Mouse (Mus musculus) cerebellum, postnatal 10 days (tissue): Measurements from ENCODE around the gene Tamm41.

ENCODE experiments used
- DNase-seq, 2 experiments: peaks; one replicate each; pipeline ENCODE4 v3.0.0; 2021; ENCODE audit warnings: mixed read lengths in 2 of 2

The Tamm41 gene

GRCm38 (mm10) chr6:114970895-114971294 lies 66.8 kb downstream of the Tamm41 start:
- DNase-seq, result peak in 1 of 2 experiments; percentile 36

GRCm38 (mm10) chr6:114970386-114970785 lies 67.3 kb downstream of the Tamm41 start:
- no peak for DNase-seq

- peak; percentile 77 to 79 for DNase-seq
These were observed 68.2 kb downstream of the Tamm41 start, which contains the start of gene Vgll4 for GRCm38 (mm10) chr6:114969213-114970120. Gene Vgll4 (minus strand): TSS chr6:114969994.

- DNase-seq, result peak; percentile 81 to 88
These were observed 69.1 kb downstream of the Tamm41 start for GRCm38 (mm10) chr6:114968361-114969212.

GRCm38 (mm10) chr6:114967623-114968022 lies 70.1 kb downstream of the Tamm41 start:
- peak; percentile 18 to 27 for DNase-seq

- no peak for DNase-seq
These were observed 71.1 kb downstream of the Tamm41 start for GRCm38 (mm10) chr6:114966396-114967154.

- no peak for DNase-seq
These were observed 71.9 kb downstream of the Tamm41 start for GRCm38 (mm10) chr6:114965802-114966201.

GRCm38 (mm10) chr6:114965396-114965795 lies 72.3 kb downstream of the Tamm41 start:
- DNase-seq, result no peak

GRCm38 (mm10) chr6:114964235-114964634 lies 73.4 kb downstream of the Tamm41 start:
- DNase-seq, result no peak

- DNase-seq, result no peak
These were observed 74.0 kb downstream of the Tamm41 start for GRCm38 (mm10) chr6:114963636-114964035.

- peak in 1 of 2 experiments; percentile 24 for DNase-seq
These were observed 76.2 kb downstream of the Tamm41 start for GRCm38 (mm10) chr6:114961276-114962068.

GRCm38 (mm10) chr6:114959012-114959398 lies 78.7 kb downstream of the Tamm41 start:
- no peak for DNase-seq

GRCm38 (mm10) chr6:114958249-114959011 lies 79.2 kb downstream of the Tamm41 start:
- DNase-seq, result no peak

- DNase-seq, result no peak
These were observed 79.9 kb downstream of the Tamm41 start for GRCm38 (mm10) chr6:114957756-114958155.

GRCm38 (mm10) chr6:114954496-114954895 lies 83.2 kb downstream of the Tamm41 start:
- DNase-seq, result no peak
